Mouse (Mus musculus): ENCODE measurements around the gene Prkcb.
"Not testable (repeated sequence)": the region's sequence is repeated elsewhere in the genome, so short reads cannot be mapped to it uniquely, and the experiment has no call there.

Prkcb gene

GRCm38 (mm10) chr7:122288605-122289242, at the start of gene Prkcb:
Prkcb (plus strand) TSS chr7:122288751.
- DNase-seq, result peak; percentile 89

GRCm38 (mm10) chr7:122238939-122239338, 49.6 kb upstream of the Prkcb start:
- no peak for DNase-seq

GRCm38 (mm10) chr7:122240413-122241119, 48.0 kb upstream of the Prkcb start:
- DNase-seq, result no peak

DNA sequence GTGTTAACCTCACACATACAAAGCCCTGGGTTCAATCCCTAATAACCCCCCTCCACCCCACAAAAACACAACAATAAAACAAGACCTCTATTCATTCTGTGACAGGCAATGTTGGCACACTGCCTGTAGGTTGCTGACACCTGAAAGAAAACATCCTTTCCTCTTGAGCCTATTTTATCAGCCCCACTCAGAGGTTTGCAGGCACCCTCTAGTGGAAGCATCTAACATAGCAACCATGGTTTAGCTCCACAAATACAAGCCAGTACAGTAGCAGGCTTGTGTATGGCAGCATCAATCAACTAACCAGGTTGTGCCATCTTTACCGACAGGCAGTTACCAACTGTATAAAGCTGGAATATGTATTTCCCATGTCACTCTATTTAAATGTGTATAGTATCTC, 46.3 kb upstream of the Prkcb start:
- DNase-seq, result peak; percentile 51

- not testable (repeated sequence) for DNase-seq
Observed at GRCm38 (mm10) chr7:122242744-122243143, 45.8 kb upstream of the Prkcb start.

- no peak for DNase-seq
Observed at GRCm38 (mm10) chr7:122244166-122244565, 44.4 kb upstream of the Prkcb start.

DNA sequence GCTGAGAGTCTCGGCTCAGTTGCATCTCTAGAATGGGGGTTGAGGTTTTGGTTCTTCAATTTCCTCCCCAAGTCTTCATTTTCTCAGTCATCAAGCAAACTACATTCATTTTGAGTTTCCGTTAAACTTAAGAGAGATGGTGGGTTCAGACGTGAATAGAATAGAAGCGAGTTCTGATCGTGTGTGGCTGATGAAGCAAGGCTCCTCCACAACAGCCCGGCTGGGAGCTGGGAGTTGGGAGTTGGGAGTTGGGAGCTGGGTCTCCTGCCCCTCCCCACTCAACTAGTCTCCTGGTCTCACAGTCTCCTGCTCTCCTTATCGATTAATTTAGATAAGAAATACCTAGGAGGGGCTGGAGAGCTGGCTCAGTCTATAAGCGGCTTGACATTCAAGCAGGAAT, 44.0 kb upstream of the Prkcb start:
- DNase-seq, result no peak

DNA sequence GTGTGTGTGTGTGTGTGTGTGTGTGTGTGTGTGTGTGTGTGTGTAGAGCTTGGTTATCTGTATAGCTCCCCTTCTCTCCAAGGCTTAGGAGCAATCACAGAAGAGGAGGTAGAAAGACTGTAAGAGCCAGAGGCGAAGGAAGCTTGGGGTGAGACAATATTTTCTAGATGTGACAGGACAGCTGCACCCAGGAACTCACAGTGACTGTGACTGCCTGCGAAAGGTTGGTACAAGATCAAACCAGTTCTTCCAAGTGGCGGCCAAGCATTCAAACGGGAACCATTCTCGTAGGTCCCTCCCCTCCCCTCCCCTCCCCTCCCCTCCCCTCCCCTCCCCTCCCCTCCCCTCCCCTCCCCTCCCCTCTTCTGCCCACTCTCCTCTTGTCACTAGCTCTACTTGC, 42.6 kb upstream of the Prkcb start:
- DNase-seq, result no peak

DNA sequence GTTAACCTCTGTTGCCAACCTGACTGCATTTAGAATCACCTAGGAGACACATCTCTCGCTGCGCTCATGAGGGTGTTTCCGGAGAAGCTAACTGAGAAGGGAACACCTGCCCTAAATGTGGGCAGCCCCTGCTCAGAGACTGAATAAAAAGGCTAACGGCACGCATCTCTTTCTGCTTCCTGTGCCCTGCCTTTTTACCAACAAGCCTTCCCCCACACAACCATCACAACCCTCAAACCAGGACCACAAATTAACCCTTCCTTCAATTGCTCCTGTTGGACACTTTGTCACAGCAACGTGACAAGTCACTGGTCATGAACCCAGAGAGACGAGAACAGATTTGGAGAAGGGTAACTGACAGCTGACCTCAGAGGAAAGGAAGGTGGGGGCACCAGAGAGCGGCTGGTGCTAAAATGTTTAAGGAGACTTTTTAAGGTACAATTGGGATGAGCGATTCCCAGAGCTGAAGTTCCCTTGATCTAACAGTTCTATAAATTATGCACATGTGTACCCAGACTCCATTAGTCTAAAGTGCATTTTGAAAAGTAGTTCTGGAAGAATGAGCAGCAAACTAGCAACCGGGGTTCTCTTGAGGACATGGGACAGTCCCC, 41.2 kb upstream of the Prkcb start:
- no peak for DNase-seq

- peak; percentile 70 for DNase-seq
Observed at GRCm38 (mm10) chr7:122249321-122249821, 39.2 kb upstream of the Prkcb start.

- peak; percentile 84 for DNase-seq
Observed at GRCm38 (mm10) chr7:122251197-122252011, 37.1 kb upstream of the Prkcb start.

DNA sequence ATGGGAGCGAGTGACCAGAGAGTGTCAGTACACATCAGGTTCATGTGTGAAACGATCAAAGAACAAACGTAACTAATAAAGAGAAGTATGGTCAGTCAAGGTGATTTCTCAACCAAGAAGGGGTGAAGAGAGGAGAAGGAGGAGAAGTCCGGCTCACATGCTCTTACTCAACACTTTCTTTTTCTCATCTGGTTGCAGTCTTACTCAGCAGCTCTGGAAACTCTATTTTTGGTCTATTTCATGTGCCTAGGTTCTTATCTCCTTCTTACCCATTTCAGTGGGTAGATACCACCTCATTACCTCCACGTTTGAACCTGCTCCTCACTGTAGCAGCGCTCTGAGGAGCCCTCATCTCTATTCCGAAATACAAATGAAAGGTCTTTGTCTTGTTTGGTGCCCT, 31.8 kb upstream of the Prkcb start:
- no peak for DNase-seq

DNA sequence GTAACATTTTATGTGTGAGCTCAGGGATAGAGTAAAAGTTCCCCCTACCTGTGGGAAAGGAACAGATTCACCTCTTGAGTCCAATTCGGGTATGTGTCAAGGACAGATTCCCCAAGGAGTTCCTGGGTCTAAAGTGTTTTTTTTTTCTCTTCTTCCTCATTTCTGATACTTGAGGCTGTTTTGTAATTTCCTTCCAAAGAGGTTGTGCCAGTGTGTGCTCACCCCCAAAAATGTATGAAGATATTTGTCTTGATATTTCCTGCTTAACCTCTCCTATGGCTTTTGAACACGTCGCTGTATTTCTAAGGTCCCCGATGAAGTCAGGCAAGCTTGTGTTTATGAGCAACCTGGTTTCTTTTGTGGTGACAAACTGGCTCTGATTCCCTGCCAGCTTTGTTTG, 30.0 kb upstream of the Prkcb start:
- DNase-seq, result no peak

- DNase-seq, result no peak
Observed at GRCm38 (mm10) chr7:122260055-122260602, 28.4 kb upstream of the Prkcb start.

GRCm38 (mm10) chr7:122268983-122269486, 19.5 kb upstream of the Prkcb start:
- DNase-seq, result no peak

DNA sequence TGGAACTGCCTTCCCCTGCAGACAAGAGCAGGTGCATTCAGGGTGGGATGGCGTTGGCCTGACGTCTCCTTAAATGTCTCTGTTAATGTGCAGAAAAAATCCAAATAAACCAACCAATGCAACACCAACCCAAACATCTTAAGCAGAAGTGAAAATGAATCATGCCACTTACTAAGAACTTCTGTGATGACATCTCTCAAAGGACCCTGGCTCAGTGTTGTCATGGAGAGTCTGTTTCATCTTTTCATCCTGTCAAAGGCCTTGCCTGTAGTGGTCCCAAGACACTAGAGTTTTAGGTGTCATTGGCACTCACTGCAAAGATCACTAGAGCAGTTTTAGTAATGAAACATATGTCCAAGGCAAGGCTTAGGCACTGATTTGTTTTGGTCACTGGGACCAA, 16.2 kb upstream of the Prkcb start:
- DNase-seq, result no peak

DNA sequence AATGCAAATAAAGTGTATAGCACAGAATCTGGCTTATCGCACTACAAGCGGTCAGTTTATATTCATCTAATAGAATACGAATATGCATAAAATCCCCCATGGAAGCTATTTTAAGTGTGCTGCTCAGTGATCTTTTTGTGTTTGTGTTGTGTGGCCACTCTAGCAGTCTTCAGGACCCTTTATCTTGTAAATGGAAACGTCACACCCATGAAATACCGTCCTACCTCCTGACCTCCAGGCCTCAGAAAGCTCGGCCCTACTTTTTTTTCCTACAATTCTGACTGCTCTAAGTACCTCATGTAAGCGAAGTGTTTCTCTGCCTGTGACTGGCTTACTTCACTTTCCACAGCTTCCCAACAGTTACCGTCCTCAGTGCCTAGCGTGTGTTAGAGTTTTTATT, 9.0 kb upstream of the Prkcb start:
- DNase-seq, result no peak

- DNase-seq, result no peak
Observed at GRCm38 (mm10) chr7:122280334-122280733, 8.2 kb upstream of the Prkcb start.

DNA sequence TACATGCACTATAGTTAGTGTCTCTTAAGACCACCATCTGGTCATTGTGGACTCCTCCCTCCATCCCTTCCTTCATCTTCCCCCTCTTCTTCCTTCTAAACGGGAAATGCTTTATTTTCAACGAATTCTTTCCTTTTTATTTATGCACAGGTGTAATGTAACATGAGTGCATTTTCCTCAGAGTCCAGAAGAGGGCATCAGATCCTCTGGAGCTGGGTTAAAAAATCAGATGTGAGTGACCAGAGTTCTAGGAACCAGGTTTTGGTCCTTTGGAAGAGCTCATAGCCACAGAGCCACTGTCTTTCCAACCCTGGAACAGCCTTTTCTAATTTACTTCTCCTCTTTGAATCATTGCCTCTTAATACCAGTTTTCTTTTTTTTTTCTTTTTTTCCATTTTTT, 6.0 kb upstream of the Prkcb start:
- DNase-seq, result no peak

DNA sequence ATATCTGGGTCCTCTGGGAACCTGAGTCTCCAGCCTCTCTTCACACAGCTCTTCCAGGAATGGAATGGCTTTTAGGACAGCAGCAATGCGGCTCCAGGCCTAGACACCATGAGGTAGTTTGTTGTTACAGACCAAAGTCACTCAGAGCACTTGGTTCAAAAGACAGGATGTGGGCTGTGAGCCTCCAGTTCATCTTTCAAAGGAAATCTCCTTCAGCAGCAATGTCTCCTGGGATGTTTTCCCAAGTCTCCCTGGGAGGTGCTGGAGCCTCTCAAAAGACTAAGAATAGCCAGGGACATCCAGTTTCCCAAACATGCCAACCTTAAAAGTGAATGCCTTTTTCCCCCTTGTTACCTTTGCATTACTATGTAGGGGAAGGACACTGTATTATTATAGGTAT, 1.3 kb upstream of the Prkcb start:
- no peak for DNase-seq

GRCm38 (mm10) chr7:122289243-122290111, 926 bp downstream of the Prkcb start:
- no peak for DNase-seq

- peak; percentile 36 for DNase-seq
Observed at GRCm38 (mm10) chr7:122290165-122290564, 1.6 kb downstream of the Prkcb start.

All from right cerebral cortex, adult 18-20 months (tissue).